ENCODE assay signal across 12 mouse cellular contexts in the genomic region with DNA sequence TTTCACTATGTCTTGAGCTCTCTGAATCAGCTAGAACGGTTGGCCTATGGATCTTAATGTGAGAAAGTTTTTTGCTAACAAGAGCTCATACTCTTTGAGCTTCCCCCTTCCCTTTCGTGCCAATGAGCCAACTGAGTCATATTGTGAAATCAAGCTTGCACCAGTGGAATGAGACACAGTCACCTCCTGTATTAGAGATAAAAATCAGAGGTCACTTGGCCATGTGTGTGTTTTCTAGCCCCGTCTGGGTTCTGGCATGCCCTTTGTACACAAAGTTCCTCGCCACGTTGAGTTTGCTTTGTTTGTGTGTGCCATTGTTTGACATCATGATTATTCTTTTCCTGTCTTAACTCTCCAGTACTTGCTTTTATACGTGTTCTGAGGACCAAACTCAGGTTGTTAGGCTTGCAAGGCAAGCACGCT.
DNase-seq lines count a peak whose midpoint lies in the region; ATAC-seq and TF ChIP-seq lines count a peak whose summit lies in the region.
"Had no signal": no experiment of that assay in that cellular context is flagged by ENCODE, and none has a peak within 500 bp of the region (broad histone marks: within the 10 kb centered on the region; RNA-seq: fewer than 3 reads in every experiment).

No protein-coding gene starts in this region.

- ATAC-seq in intestine, embryonic 14.5 days (replicated peaks; ENCODE audit: low FRiP score, low TSS enrichment, low read depth) = no peak
- ATAC-seq in intestine, postnatal 0 days = no peak
- no peak for ATAC-seq in neural tube, embryonic 15.5 days (ENCODE audit: low FRiP score)

- no peak for DNase-seq in intestine, embryonic 14.5 days (ENCODE audit: low spot score)
- DNase-seq in MN1 (ENCODE audit: low spot score) = peak; percentile 37
- peak; percentile 58 for DNase-seq in fibroblast of lung, adult 2 months (ENCODE audit: low read depth)
- peak; percentile 77 for DNase-seq in lung, postnatal 36 days
- no peak for DNase-seq in layer of hippocampus, adult 18-20 months (ENCODE audit: low spot score in 2 of 2)
- DNase-seq in thymus, adult 18-20 months = no peak
- DNase-seq: retina, postnatal 1 day had no signal

- H3K27me3 ChIP-seq in intestine, embryonic 14.5 days (replicated peaks; ENCODE audit: control insufficient read depth, insufficient read depth, low read length) = no peaks in the 10 kb centered on the region
- no peaks in the 10 kb centered on the region for H3K27me3 ChIP-seq in intestine, postnatal 0 days (replicated peaks; ENCODE audit: control insufficient read depth, insufficient read depth, low read length)
- no peaks in the 10 kb centered on the region for H3K27me3 ChIP-seq in neural tube, embryonic 15.5 days (replicated peaks)
- H3K27me3 ChIP-seq: embryonic facial prominence, embryonic 13.5 days; hindbrain, embryonic 13.5 days; megakaryocyte, embryonic 14.5 days had no signal

- no peaks in the 10 kb centered on the region for H3K9me3 ChIP-seq in intestine, embryonic 14.5 days (ENCODE audit: control insufficient read depth, low read length)
- H3K9me3 ChIP-seq in intestine, postnatal 0 days (ENCODE audit: control insufficient read depth) = no peaks in the 10 kb centered on the region
- no peaks in the 10 kb centered on the region for H3K9me3 ChIP-seq in neural tube, embryonic 15.5 days (replicated peaks)
- H3K9me3 ChIP-seq: embryonic facial prominence, embryonic 13.5 days; hindbrain, embryonic 13.5 days; megakaryocyte, embryonic 14.5 days had no signal

- peak overlapping the region; percentile 10; the same call in 1 of the 2 replicates for H3K27ac ChIP-seq in intestine, embryonic 14.5 days (ENCODE audit: low read depth)
- no peak overlapping the region for H3K27ac ChIP-seq in intestine, postnatal 0 days (ENCODE audit: low read depth, low read length)
- no peak overlapping the region for H3K27ac ChIP-seq in neural tube, embryonic 15.5 days (replicated peaks)
- H3K27ac ChIP-seq: hindbrain, embryonic 13.5 days had no signal

- TF ChIP-seq CTCF in intestine, postnatal 0 days (IDR thresholded peaks at IDR 0.05; ENCODE audit: low read depth) = no peak

- H3K4me3 ChIP-seq in intestine, embryonic 14.5 days (ENCODE audit: low read depth, low read length) = no peak overlapping the region
- no peak overlapping the region for H3K4me3 ChIP-seq in intestine, postnatal 0 days (ENCODE audit: low read depth, low read length)
- no peak overlapping the region for H3K4me3 ChIP-seq in neural tube, embryonic 15.5 days (replicated peaks)
- H3K4me3 ChIP-seq: embryonic facial prominence, embryonic 13.5 days; hindbrain, embryonic 13.5 days; megakaryocyte, embryonic 14.5 days had no signal

- H3K9ac ChIP-seq in intestine, embryonic 14.5 days (ENCODE audit: low read length) = no peak overlapping the region
- H3K9ac ChIP-seq in intestine, postnatal 0 days (ENCODE audit: low read depth, low read length) = no peak overlapping the region
- H3K9ac ChIP-seq in neural tube, embryonic 15.5 days (replicated peaks) = no peak overlapping the region
- H3K9ac ChIP-seq: embryonic facial prominence, embryonic 13.5 days; hindbrain, embryonic 13.5 days had no signal

- H3K4me2 ChIP-seq in intestine, embryonic 14.5 days (ENCODE audit: low read length) = no peak overlapping the region
- H3K4me2 ChIP-seq in intestine, postnatal 0 days (replicated peaks; ENCODE audit: low read depth) = no peak overlapping the region
- no peak overlapping the region for H3K4me2 ChIP-seq in neural tube, embryonic 15.5 days
- H3K4me2 ChIP-seq: embryonic facial prominence, embryonic 13.5 days; hindbrain, embryonic 13.5 days had no signal

- WGBS in intestine, embryonic 14.5 days = 36% methylated on average over 7 of the region's 7 CpGs
- 34% methylated on average over 7 of the region's 7 CpGs for WGBS in intestine, postnatal 0 days
- 52% methylated on average over 7 of the region's 7 CpGs for WGBS in neural tube, embryonic 15.5 days

- no peaks in the 10 kb centered on the region for H3K36me3 ChIP-seq in intestine, embryonic 14.5 days (ENCODE audit: control insufficient read depth, insufficient read depth, low read length)
- no peaks in the 10 kb centered on the region for H3K36me3 ChIP-seq in intestine, postnatal 0 days (ENCODE audit: control insufficient read depth, insufficient read depth)
- no peaks in the 10 kb centered on the region for H3K36me3 ChIP-seq in neural tube, embryonic 15.5 days
- H3K36me3 ChIP-seq: embryonic facial prominence, embryonic 13.5 days; hindbrain, embryonic 13.5 days had no signal

- peaks cover 17% of the 10 kb centered on the region for H3K4me1 ChIP-seq in intestine, embryonic 14.5 days (replicated peaks; ENCODE audit: control insufficient read depth, insufficient read depth, low read length)
- H3K4me1 ChIP-seq in intestine, postnatal 0 days (replicated peaks; ENCODE audit: control insufficient read depth, insufficient read depth, low read length) = 0 out of 2 replicates have a peak, but pooled peaks cover 3% of the 10 kb centered on the region
- 0 out of 2 replicates have a peak, but pooled peaks cover 5% of the 10 kb centered on the region for H3K4me1 ChIP-seq in neural tube, embryonic 15.5 days

Comparison
In these comparisons a context has a peak if more than half of its experiments do, and no peak if none do; other contexts are left out.
1. DNase-seq: peak in MN1 (single experiment), fibroblast of lung, adult 2 months (single experiment) and lung, postnatal 36 days (single experiment); none in intestine, embryonic 14.5 days (single experiment), layer of hippocampus, adult 18-20 months (0 of 2) and thymus, adult 18-20 months (0 of 2).